Mouse (Mus musculus) ES-E14 (cell line): ENCODE measurements around the gene Cerk.

ENCODE experiments used
- CHD2 ChIP-seq: IDR thresholded peaks from 2 replicates; pipeline ENCODE4 v1.6.1; 2014; ENCODE audit warnings: mild to moderate bottlenecking, low read depth, low read length, inconsistent platforms
- HCFC1 ChIP-seq: IDR thresholded peaks from 2 replicates; pipeline ENCODE4 v1.6.1; 2012; ENCODE audit warnings: low read length, inconsistent platforms, borderline replicate concordance; ENCODE audit not compliant: insufficient read depth
- ZC3H11A ChIP-seq: IDR thresholded peaks from 2 replicates; pipeline ENCODE4 v1.6.1; 2012; ENCODE audit warnings: low read depth, mild to moderate bottlenecking, inconsistent platforms, low read length, borderline replicate concordance
- ZNF384 ChIP-seq: IDR thresholded peaks from 2 replicates; pipeline ENCODE4 v1.6.1; 2012; ENCODE audit warnings: low read depth, low read length, inconsistent platforms

DNA sequence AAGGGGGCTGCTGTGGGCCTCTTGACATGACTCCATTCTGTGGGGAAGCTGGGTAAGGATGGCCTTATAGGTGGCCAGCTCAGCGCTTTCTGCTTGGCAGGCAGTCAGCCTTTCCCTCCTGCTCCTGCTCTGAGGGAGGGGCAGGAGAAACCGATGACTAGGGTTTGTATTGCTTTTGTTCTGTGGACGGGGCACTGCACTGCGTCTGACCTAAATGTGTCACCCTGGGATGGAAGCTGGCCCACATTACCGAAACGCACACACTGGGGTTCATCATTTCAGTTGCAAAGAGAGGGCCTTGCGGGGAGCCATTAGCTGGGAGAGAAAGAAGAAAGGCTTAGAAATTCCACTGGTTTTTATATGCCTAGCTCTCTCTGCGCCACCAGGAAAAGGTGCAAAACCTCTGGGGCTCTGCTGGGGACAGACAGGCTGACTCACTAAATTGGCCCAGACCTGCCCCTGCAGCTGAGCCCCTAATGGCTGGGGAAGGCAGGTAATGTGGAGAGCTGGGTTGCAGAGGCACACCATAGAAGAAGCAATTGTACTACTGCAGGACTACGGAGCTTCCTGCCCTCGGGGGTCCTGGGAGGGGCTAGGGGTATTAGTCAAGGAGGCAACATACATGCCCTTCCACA is 73.1 kb downstream of the Cerk start:
- TF ChIP-seq HCFC1 (no peak), ZNF384 (no peak), CHD2 (no peak), ZC3H11A (no peak)
